Mouse (Mus musculus): ENCODE data around the gene Stfa3.
"Not testable (repeated sequence)": the region's sequence is repeated elsewhere in the genome, so short reads cannot be mapped to it uniquely, and the experiment has no call there.

The Stfa3 gene

GRCm38 (mm10) chr16:36455342-36455802 lies at the start of gene Stfa3:
TSS of gene Stfa3 (minus strand) at chr16:36455392.
- ATAC-seq (ENCODE audit: insufficient number of reproducible peaks, low FRiP score, low TSS enrichment), result no peak

- no peak for ATAC-seq (ENCODE audit: insufficient number of reproducible peaks, low FRiP score, low TSS enrichment)
Observed at GRCm38 (mm10) chr16:36502286-36502685, 47.1 kb upstream of the Stfa3 start.

- ATAC-seq (ENCODE audit: insufficient number of reproducible peaks, low FRiP score, low TSS enrichment), result no peak
Observed at GRCm38 (mm10) chr16:36492420-36492819, 37.2 kb upstream of the Stfa3 start.

GRCm38 (mm10) chr16:36476866-36477265 lies 21.7 kb upstream of the Stfa3 start:
- no peak for ATAC-seq (ENCODE audit: insufficient number of reproducible peaks, low FRiP score, low TSS enrichment)

- no peak for ATAC-seq (ENCODE audit: insufficient number of reproducible peaks, low FRiP score, low TSS enrichment)
Observed at GRCm38 (mm10) chr16:36475530-36475929, 20.3 kb upstream of the Stfa3 start.

- ATAC-seq (ENCODE audit: insufficient number of reproducible peaks, low FRiP score, low TSS enrichment), result no peak
Observed at GRCm38 (mm10) chr16:36474849-36475248, 19.7 kb upstream of the Stfa3 start.

- ATAC-seq (ENCODE audit: insufficient number of reproducible peaks, low FRiP score, low TSS enrichment), result no peak
Observed at GRCm38 (mm10) chr16:36473217-36474216, 18.3 kb upstream of the Stfa3 start.

GRCm38 (mm10) chr16:36471066-36471633 lies 16.0 kb upstream of the Stfa3 start:
- no peak for ATAC-seq (ENCODE audit: insufficient number of reproducible peaks, low FRiP score, low TSS enrichment)

GRCm38 (mm10) chr16:36469955-36470478 lies 14.8 kb upstream of the Stfa3 start:
- no peak for ATAC-seq (ENCODE audit: insufficient number of reproducible peaks, low FRiP score, low TSS enrichment)

- ATAC-seq (ENCODE audit: insufficient number of reproducible peaks, low FRiP score, low TSS enrichment), result no peak
Observed at GRCm38 (mm10) chr16:36469367-36469766, 14.2 kb upstream of the Stfa3 start.

GRCm38 (mm10) chr16:36468862-36469261 lies 13.7 kb upstream of the Stfa3 start:
- no peak for ATAC-seq (ENCODE audit: insufficient number of reproducible peaks, low FRiP score, low TSS enrichment)

GRCm38 (mm10) chr16:36467936-36468335 lies 12.7 kb upstream of the Stfa3 start:
- no peak for ATAC-seq (ENCODE audit: insufficient number of reproducible peaks, low FRiP score, low TSS enrichment)

GRCm38 (mm10) chr16:36465436-36465835 lies 10.2 kb upstream of the Stfa3 start:
- no peak for ATAC-seq (ENCODE audit: insufficient number of reproducible peaks, low FRiP score, low TSS enrichment)

- no peak for ATAC-seq (ENCODE audit: insufficient number of reproducible peaks, low FRiP score, low TSS enrichment)
Observed at GRCm38 (mm10) chr16:36464076-36464475, 8.9 kb upstream of the Stfa3 start.

GRCm38 (mm10) chr16:36460426-36460825 lies 5.2 kb upstream of the Stfa3 start:
- ATAC-seq (ENCODE audit: insufficient number of reproducible peaks, low FRiP score, low TSS enrichment), result no peak

GRCm38 (mm10) chr16:36420979-36421378 lies 34.2 kb downstream of the Stfa3 start:
- not testable (repeated sequence) for ATAC-seq (ENCODE audit: insufficient number of reproducible peaks, low FRiP score, low TSS enrichment)

GRCm38 (mm10) chr16:36408357-36408756 lies 46.8 kb downstream of the Stfa3 start, which contains the start of gene Stfa2:
TSS of gene Stfa2 (minus strand) at chr16:36408457.
- ATAC-seq (ENCODE audit: insufficient number of reproducible peaks, low FRiP score, low TSS enrichment), result no peak
